Mouse (Mus musculus) spleen, adult 2 months (tissue): ENCODE results near the gene Fth1.

Experiments used
- CTCF ChIP-seq: fragments of 200-500 bp; IDR thresholded peaks from 2 replicates; pipeline ENCODE4 v1.5.1; 2011; ENCODE audit warnings: mild to moderate bottlenecking, inconsistent platforms; ENCODE audit not compliant: insufficient read depth, insufficient read length, insufficient replicate concordance; ENCODE audit errors: extremely low read depth
- POLR2A ChIP-seq: fragments of 200-500 bp; IDR thresholded peaks from 2 replicates; pipeline ENCODE4 v1.6.1; 2011; ENCODE audit warnings: low read depth, low read length, inconsistent platforms

GRCm38 (mm10) chr19:9980258-9980657 lies at the start of gene Fth1:
- no peak for TF ChIP-seq CTCF
- no peak for TF ChIP-seq POLR2A
